Mouse (Mus musculus) stomach, embryonic 14.5 days (tissue): ENCODE data around the gene Cox14. TPM values are rescaled to one million over a fixed set of nuclear protein-coding genes. Genes with fewer than 3 reads are reported as not detected.

Experiments used
- ATAC-seq: fragments of 200-750 bp; cut with Nextera tagmentation; 2 replicates; pipeline ENCODE4 v1.8.0; 2017; ENCODE audit warnings: low read depth, moderate TSS enrichment; ENCODE audit not compliant: insufficient number of reproducible peaks, insufficient read depth, low FRiP score
- H3K27ac ChIP-seq: fragments of 300-500 bp; sonication (generic); 2 replicates; pipeline ENCODE4 v1.5.1; 2014; ENCODE audit warnings: mild to moderate bottlenecking, low read length, moderate library complexity, mixed read lengths
- H3K27me3 ChIP-seq: fragments of 300-500 bp; sonication (generic); 2 replicates; pipeline ENCODE4 v1.6.1; 2014; ENCODE audit warnings: low read length, control low read depth, mixed read lengths; ENCODE audit not compliant: control insufficient read depth, insufficient read depth
- H3K36me3 ChIP-seq: fragments of 300-500 bp; sonication (generic); 2 replicates; pipeline ENCODE4 v1.6.1; 2014; ENCODE audit warnings: mild to moderate bottlenecking, control low read depth, low read length, moderate library complexity, mixed read lengths; ENCODE audit not compliant: control insufficient read depth, insufficient read depth
- H3K4me1 ChIP-seq: fragments of 300-500 bp; sonication (generic); 2 replicates; pipeline ENCODE4 v1.6.1; 2014; ENCODE audit warnings: low read length, control low read depth, mixed read lengths; ENCODE audit not compliant: control insufficient read depth, insufficient read depth
- H3K4me2 ChIP-seq: fragments of 300-500 bp; sonication (generic); replicated peaks from 2 replicates; pipeline ENCODE4 v1.6.1; 2014; ENCODE audit warnings: low read depth, low read length, control low read depth
- H3K4me3 ChIP-seq: fragments of 300-500 bp; sonication (generic); 2 replicates; pipeline ENCODE4 v1.5.1; 2014; ENCODE audit warnings: low read depth, low read length, control low read depth
- H3K9ac ChIP-seq: fragments of 300-500 bp; sonication (generic); replicated peaks from 2 replicates; pipeline ENCODE4 v1.6.1; 2014; ENCODE audit warnings: low read depth, mild to moderate bottlenecking, control low read depth, low read length, moderate library complexity, mixed read lengths
- H3K9me3 ChIP-seq: fragments of 300-500 bp; sonication (generic); 2 replicates; pipeline ENCODE4 v1.6.1; 2016; ENCODE audit warnings: low read depth, low read length, control low read depth; ENCODE audit not compliant: control insufficient read depth
- WGBS: fragments of 180-500 bp; shearing (Covaris S2); extraction: QIAGEN DNeasy Blood & Tissue Kit; methylation state at CpG from one replicate; pipeline ENCODE4 v1.1.7; 2014; 5-methylcytosine and 5-hydroxymethylcytosine counted together
- polyA plus RNA-seq: library from polyadenylated mRNA; unstranded; fragments of >200 nt; fragmentation: Nextera tagmentation; extraction: Ambion mirVana; gene quantifications from 2 replicates; pipeline ENCODE4 v1.2.1, GENCODE M21; 2014

The Cox14 gene
- polyA plus RNA-seq, 1 experiment from 2014 or later, result 193 TPM

DNA sequence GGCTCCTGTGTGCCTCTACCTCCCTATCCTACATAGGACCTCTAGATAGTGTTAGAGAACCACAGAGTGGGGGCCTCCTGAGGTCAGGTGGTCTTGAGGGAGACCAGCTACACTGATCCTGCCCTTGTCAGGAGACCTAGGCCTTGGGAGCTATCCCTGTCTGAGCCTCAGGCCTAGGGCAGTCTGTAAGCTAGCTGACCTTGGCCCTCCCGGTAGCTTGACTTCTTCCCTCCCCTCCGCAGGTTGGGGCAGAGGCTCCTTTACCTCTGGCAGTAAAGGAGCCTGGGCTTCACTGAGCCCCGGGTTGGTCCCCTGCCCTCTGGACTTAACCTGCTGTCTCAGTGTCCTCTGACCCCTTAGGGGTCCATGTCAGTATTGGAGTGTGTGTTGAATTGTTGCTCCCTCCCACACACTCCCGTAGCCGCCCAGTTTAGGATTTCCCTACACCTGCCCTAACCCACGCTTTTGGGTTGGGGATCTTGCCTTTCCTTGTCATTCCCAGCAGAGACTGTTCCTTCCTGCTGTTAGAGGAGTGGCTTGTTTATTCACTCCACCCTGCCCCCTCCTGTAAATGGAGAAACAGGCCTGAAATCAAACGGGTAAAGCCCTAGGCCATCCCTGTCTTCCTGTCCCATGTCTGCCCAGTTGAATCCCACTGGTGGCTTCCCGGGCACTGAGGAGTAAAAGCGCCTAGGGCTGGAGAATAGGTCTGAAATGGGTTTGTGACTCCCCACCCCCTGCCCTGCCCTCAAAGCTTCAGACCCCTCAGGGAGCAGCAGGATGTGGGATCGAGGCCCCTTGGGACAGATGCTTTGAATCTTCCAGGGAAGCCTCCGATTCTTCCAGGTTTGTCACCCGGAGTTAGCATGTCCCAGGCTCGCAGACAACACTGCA, 12.5 kb upstream of the Cox14 start:
- 74% methylated on average over 13 of the region's 13 CpGs for WGBS
- Histone ChIP-seq H3K27me3 (no peaks in the 10 kb centered on the region), H3K36me3 (peaks cover 64% of the 10 kb centered on the region), H3K4me1 (0 out of 2 replicates have a peak, but pooled peaks cover 4% of the 10 kb centered on the region), H3K27ac (no peak overlapping the region), H3K9ac (no peak overlapping the region), H3K4me2 (no peak overlapping the region), H3K9me3 (no peaks in the 10 kb centered on the region), H3K4me3 (no peak overlapping the region)
- ATAC-seq, result no peak

DNA sequence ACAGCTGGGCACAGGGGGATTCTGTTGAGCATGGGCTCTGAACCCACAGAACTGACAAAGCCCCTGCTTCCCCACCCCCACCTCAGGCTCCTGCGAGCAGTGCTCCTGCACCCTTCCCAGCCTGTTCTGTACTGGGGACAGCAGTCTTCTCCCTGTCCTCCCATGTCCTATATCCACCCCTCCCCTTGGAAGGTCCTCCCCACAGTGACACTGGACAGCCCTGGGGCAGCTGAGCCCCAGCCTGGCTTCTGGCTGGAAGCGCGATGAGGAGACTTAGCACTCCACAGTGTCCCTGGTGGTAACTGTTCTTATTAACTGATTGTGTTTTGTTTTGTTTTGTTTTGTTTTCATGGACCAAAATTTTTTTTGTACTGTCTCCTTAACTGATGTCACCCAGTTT, 11.8 kb upstream of the Cox14 start:
- Histone ChIP-seq H3K36me3 (peaks cover 59% of the 10 kb centered on the region), H3K4me3 (no peak overlapping the region), H3K27me3 (no peaks in the 10 kb centered on the region), H3K27ac (no peak overlapping the region), H3K4me2 (no peak overlapping the region), H3K4me1 (0 out of 2 replicates have a peak, but pooled peaks cover 4% of the 10 kb centered on the region), H3K9ac (no peak overlapping the region), H3K9me3 (no peaks in the 10 kb centered on the region)
- WGBS, result 91% methylated on average over 3 of the region's 3 CpGs
- no peak for ATAC-seq

DNA sequence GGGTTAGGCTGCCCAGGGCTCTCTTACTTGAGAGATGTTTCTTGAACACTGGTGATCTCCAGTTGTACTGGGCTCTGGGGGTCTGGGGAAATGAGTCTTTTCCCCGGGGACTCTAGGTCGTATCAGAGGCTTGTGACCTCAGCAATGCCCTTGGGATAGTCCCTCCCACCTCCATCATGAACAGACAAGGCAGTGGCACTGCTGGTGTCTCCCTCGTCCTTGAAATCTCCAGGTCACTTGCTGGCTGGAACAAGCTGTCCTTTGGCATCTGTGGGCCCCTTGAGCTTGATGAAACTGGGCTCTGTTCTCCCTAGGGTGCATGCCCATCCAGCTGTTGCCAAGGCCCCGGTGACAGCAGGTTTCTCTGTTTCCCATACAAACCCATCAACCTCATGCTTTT, 11.2 kb upstream of the Cox14 start:
- no peak overlapping the region for H3K9ac ChIP-seq
- H3K4me2 ChIP-seq, result no peak overlapping the region
- peaks cover 52% of the 10 kb centered on the region for H3K36me3 ChIP-seq
- 76% methylated on average over 4 of the region's 4 CpGs for WGBS
- no peak overlapping the region for H3K4me3 ChIP-seq
- H3K4me1 ChIP-seq, result 0 out of 2 replicates have a peak, but pooled peaks cover 4% of the 10 kb centered on the region
- H3K9me3 ChIP-seq, result no peaks in the 10 kb centered on the region
- H3K27me3 ChIP-seq, result no peaks in the 10 kb centered on the region
- ATAC-seq, result no peak
- no peak overlapping the region for H3K27ac ChIP-seq

DNA sequence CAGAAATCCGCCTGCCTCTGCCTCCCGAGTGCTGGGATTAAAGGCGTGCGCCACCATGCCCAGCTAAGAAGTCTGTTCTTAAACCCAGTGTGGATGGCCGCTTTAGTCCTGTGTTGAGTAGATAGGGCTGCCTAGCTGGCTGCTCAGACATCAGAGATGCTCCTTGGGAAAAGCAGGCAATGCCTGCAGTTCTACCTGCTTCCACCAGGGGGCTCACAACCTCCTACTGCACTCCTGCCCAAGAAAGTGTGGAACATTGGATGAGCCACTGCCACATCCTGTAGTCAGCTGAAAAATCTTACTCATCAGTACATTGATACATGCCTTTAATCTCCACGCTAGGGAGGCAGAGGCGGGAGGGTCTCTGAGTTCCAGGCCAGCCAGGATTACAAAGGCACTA, 10.6 kb upstream of the Cox14 start:
- Histone ChIP-seq H3K4me3 (no peak overlapping the region), H3K27me3 (no peaks in the 10 kb centered on the region), H3K4me2 (no peak overlapping the region), H3K4me1 (0 out of 2 replicates have a peak, but pooled peaks cover 4% of the 10 kb centered on the region), H3K27ac (no peak overlapping the region), H3K36me3 (peaks cover 46% of the 10 kb centered on the region), H3K9me3 (no peaks in the 10 kb centered on the region), H3K9ac (no peak overlapping the region)
- no peak for ATAC-seq
- WGBS, result 59% methylated on average over 7 of the region's 7 CpGs

DNA sequence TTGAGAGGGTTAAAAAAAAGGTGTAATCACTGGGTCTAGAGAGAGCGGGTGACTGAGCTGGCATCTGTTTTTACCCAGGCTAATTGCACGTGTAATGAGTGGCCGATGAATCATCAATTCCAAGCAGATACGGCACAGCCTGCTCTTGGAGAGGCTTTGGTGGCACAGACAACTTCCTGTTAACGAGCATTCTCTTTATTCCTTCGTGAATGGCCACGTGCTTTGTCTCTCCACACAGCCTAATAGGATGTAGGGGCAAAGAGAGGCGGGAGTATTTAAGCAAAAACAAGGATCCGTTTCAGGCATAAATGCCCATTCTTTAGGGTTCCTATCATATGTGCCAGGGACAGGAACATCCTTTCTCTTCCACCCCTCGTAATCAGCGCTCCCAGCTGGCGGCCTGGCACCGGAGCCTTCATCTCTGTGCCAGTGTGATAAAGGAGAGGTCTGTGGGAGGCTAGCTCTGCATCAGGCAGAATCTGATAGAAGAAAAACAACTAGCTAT, 10.0 kb upstream of the Cox14 start:
- H3K9ac ChIP-seq, result no peak overlapping the region
- no peak overlapping the region; the same call in 1 of the 2 replicates for H3K27ac ChIP-seq
- H3K27me3 ChIP-seq, result no peaks in the 10 kb centered on the region
- H3K4me1 ChIP-seq, result 0 out of 2 replicates have a peak, but pooled peaks cover 4% of the 10 kb centered on the region
- no peak for ATAC-seq
- no peak overlapping the region for H3K4me3 ChIP-seq
- H3K9me3 ChIP-seq, result no peaks in the 10 kb centered on the region
- peaks cover 41% of the 10 kb centered on the region for H3K36me3 ChIP-seq
- no peak overlapping the region for H3K4me2 ChIP-seq
- 82% methylated on average over 13 of the region's 13 CpGs for whole genome bisulfite sequencing

DNA sequence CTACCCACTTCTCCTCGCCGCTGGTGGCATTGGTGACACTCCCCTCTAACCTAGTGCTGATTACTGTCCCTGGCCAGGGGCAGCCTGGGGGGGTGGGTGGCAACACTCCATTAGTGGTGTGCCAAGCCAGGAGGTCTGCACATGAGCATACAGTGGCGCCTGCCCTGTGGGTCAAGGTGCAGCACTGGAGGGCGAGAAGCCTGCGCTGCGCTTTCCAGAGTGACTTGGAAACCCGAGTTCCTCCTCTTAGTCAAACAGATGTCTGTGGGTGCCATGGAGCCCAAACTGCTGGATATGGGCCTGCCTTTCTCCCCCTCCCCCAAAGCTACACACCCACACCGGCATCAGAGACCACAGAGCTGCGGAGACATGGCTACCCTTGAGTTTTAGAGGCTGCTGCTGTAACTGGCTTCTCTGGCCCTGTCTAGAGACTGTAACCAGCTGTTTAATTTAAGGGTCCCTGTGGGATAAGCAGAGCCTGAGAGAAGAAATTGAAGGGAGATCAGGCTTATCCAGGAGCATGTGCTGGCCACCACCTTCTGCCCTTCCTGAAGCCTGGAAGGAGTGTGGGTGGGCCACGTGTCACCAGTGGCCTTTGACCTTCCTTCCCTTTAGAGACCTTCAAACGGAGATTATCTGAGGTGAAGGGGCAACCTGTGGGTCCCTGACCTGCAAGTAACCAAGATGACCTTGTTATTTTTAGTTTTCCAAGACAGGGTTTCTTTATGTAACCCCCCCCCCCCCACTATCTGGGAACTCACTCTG, 9.3 kb upstream of the Cox14 start:
- H3K4me1 ChIP-seq, result 0 out of 2 replicates have a peak, but pooled peaks cover 4% of the 10 kb centered on the region
- WGBS, result 67% methylated on average over 11 of the region's 11 CpGs
- peaks cover 33% of the 10 kb centered on the region for H3K36me3 ChIP-seq

DNA sequence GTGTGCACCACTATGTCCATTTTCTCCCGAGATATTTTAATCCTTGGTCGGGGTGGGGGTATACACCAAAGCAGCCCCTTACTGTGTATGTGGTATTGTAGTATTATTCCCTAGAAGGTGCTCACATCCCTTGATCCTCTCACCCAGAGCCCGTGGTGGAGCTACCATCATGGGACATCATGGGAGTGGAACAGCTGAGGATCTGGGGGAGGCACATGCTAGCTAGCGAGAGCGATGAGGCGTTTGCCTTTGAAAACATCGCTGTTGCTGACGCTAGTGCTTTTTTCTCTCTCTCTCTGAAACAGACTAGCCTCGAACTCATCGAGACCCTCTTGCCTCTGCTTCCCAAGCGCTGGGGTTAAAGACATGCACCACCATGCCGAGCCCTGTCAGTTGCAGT, 8.6 kb upstream of the Cox14 start:
- peaks cover 27% of the 10 kb centered on the region for H3K36me3 ChIP-seq
- H3K4me1 ChIP-seq, result 0 out of 2 replicates have a peak, but pooled peaks cover 4% of the 10 kb centered on the region

More for the DNA sequence above, 9.3 kb upstream of the Cox14 start:
- Histone ChIP-seq H3K4me3 (no peak overlapping the region), H3K4me2 (no peak overlapping the region), H3K9me3 (no peaks in the 10 kb centered on the region), H3K9ac (no peak overlapping the region), H3K27ac (no peak overlapping the region; the same call in 1 of the 2 replicates), H3K27me3 (no peaks in the 10 kb centered on the region)
- ATAC-seq, result no peak

More for the DNA sequence above, 8.6 kb upstream of the Cox14 start:
- WGBS, result 90% methylated on average over 12 of the region's 12 CpGs
- no peak overlapping the region for H3K27ac ChIP-seq
- no peak overlapping the region for H3K4me2 ChIP-seq
- no peaks in the 10 kb centered on the region for H3K9me3 ChIP-seq
- no peak overlapping the region for H3K9ac ChIP-seq
- no peak overlapping the region for H3K4me3 ChIP-seq
- no peak for ATAC-seq
- no peaks in the 10 kb centered on the region for H3K27me3 ChIP-seq
